Mouse (Mus musculus) forebrain, embryonic 14.5 days (tissue): Measurements from ENCODE around the gene C9. TPM values are rescaled to one million over a fixed set of nuclear protein-coding genes. Genes with fewer than 3 reads are reported as not detected.

Experiments used
- ATAC-seq: fragments of 200-750 bp; cut with Nextera tagmentation; 2 replicates; pipeline ENCODE4 v1.8.0; 2017; ENCODE audit warnings: mild to moderate bottlenecking, moderate library complexity
- DNase-seq: peaks from one replicate; pipeline ENCODE4 v3.0.0-alpha.2; 2015; ENCODE audit warnings: low spot score
- H3K27ac ChIP-seq: fragments of 300-500 bp; sonication (generic); 2 replicates; pipeline ENCODE4 v1.5.1; 2014; ENCODE audit warnings: low read depth, mild to moderate bottlenecking, control low read depth, low read length, moderate library complexity
- H3K27me3 ChIP-seq: fragments of 300-500 bp; sonication (generic); replicated peaks from 2 replicates; pipeline ENCODE4 v1.6.1; 2014; ENCODE audit warnings: low read length, control low read depth, mixed read lengths; ENCODE audit not compliant: control insufficient read depth, insufficient read depth
- H3K36me3 ChIP-seq: fragments of 300-500 bp; sonication (generic); 2 replicates; pipeline ENCODE4 v1.6.1; 2014; ENCODE audit warnings: low read length, control low read depth; ENCODE audit not compliant: control insufficient read depth, insufficient read depth
- H3K4me1 ChIP-seq: fragments of 300-500 bp; sonication (generic); 2 replicates; pipeline ENCODE4 v1.6.1; 2014; ENCODE audit warnings: antibody characterized with exemption, low read length, control low read depth; ENCODE audit not compliant: control insufficient read depth, insufficient read depth
- H3K4me2 ChIP-seq: fragments of 300-500 bp; sonication (generic); 2 replicates; pipeline ENCODE4 v1.6.1; 2014; ENCODE audit warnings: mild to moderate bottlenecking, control low read depth, low read length
- H3K4me3 ChIP-seq: fragments of 300-500 bp; sonication (generic); 2 replicates; pipeline ENCODE4 v1.5.1; 2014; ENCODE audit warnings: low read depth, low read length, control low read depth
- H3K9ac ChIP-seq: fragments of 300-500 bp; sonication (generic); 2 replicates; pipeline ENCODE4 v1.6.1; 2014; ENCODE audit warnings: mild to moderate bottlenecking, low read length, control low read depth, moderate library complexity
- H3K9me3 ChIP-seq: fragments of 300-500 bp; sonication (generic); replicated peaks from 2 replicates; pipeline ENCODE4 v1.6.1; 2016; ENCODE audit warnings: low read length, control low read depth, mixed read lengths; ENCODE audit not compliant: control insufficient read depth
- WGBS: fragments of 180-500 bp; shearing (Covaris S2); extraction: QIAGEN DNeasy Blood & Tissue Kit; methylation state at CpG from one replicate; pipeline ENCODE4 v1.1.7; 2014; 5-methylcytosine and 5-hydroxymethylcytosine counted together
- polyA plus RNA-seq: library from polyadenylated mRNA; unstranded; fragments of >200 nt; fragmentation: Nextera tagmentation; extraction: Ambion mirVana; gene quantifications from 2 replicates; pipeline ENCODE4 v1.2.1, GENCODE M21; 2014

Gene C9
- polyA plus RNA-seq, 1 experiment from 2014 or later, result not detected

DNA sequence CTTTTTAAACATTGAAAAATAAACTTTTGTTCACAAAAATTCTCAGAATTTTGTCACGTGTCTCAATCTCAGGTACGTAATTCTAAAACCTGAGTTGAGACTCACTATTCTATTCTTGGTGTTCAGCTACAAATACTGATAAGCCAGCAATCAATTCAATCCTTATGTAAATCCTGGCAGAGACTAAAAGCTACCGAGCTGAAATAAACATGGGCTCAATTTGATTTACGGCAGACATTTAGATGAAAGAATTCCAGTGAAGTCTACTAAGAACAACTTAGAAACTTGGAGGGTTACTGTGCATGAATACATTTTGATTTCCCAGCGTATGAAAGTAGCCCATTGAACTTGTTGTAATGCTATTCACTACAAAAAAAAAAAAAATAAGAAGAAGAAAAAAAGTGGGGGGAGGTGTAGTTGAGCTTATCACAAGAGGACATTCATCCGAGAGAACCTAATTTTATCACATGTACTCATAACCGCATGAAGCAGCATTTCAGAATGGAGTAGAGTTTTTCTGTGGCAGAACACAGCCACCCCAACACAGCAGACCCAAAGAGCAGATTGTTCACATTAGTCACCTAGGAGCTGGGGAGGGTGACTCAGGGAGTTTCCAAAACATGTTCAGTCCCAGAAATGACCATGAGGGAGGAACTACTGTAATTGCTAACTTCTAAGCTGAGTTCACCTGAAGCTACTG is 94.7 kb downstream of the C9 start:
- H3K9me3 ChIP-seq, result no peaks in the 10 kb centered on the region
- H3K27ac ChIP-seq, result no peak overlapping the region
- no peaks in the 10 kb centered on the region for H3K36me3 ChIP-seq
- H3K4me2 ChIP-seq, result no peak overlapping the region
- WGBS, result 83% methylated on average over 7 of the region's 7 CpGs
- no peaks in the 10 kb centered on the region for H3K4me1 ChIP-seq
- H3K27me3 ChIP-seq, result no peaks in the 10 kb centered on the region
- H3K4me3 ChIP-seq, result no peak overlapping the region
- DNase-seq (no peak), ATAC-seq (no peak)
- H3K9ac ChIP-seq, result no peak overlapping the region

Other genes with a start within 250 kb of the C9 start
- gene Dab2, start 145.5 kb upstream of the C9 start, polyA plus RNA-seq, result 16.1 and 20.1 TPM in 2 replicates
- 1.7 and 2.2 TPM in 2 replicates for gene Fyb, start 77.5 kb downstream of the C9 start, polyA plus RNA-seq